Mouse (Mus musculus) cerebellum, adult 18-20 months (tissue): ENCODE measurements around the gene Itpr2.
A peak's percentile ranks its signal among the peaks of the same experiment; 100 is the strongest.

ENCODE experiments used
- DNase-seq, 2 experiments: peaks; one replicate each; pipeline ENCODE4 v3.0.0; 2021

The Itpr2 gene

DNA sequence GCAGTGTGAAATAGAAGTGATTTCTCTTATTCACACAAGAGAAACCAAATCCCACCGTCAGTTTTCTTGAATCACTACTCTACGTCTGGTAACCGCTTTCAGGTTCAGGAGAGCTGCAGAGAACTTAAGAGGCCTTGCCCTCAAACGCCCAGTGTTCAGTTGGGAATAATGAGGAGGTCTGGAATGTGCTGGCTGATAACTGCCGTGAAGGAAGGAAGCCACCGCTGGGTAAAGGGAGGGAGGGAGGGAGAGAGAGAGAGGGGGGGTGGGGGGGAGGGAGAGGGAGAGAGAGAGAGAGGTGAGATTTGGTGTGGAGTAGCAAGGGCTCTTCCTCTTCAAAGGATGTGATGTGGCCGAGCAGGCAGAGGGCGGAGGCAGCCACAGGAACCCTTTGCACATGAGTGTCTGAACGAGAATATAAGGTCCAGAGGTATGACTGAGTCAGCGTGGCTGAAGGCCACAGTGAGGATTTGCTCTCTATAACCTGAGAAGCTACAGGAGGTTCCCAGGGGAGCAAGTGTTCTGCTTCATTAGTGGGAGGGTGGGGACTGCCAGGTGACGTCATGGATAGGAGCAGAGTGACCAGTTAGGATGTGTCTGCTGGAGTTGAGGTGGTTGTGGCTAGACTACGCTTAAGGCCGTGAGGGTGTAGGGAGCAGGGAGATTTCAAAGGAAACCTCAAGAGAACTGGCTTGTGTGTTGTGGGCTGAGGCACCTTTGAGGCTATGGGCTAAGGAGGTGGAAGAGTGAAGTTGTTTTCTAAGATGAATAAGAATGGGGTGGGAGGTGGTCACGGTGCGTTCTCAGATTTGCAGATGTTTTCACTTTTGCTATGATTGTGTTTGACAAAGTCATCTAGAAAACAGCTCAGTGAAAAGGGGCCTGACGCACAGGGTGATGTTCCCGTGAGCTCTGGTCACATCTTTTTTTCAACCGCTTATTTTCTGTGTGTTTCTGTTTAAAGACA lies 421.2 kb downstream of the Itpr2 start:
- no peak for DNase-seq

DNA sequence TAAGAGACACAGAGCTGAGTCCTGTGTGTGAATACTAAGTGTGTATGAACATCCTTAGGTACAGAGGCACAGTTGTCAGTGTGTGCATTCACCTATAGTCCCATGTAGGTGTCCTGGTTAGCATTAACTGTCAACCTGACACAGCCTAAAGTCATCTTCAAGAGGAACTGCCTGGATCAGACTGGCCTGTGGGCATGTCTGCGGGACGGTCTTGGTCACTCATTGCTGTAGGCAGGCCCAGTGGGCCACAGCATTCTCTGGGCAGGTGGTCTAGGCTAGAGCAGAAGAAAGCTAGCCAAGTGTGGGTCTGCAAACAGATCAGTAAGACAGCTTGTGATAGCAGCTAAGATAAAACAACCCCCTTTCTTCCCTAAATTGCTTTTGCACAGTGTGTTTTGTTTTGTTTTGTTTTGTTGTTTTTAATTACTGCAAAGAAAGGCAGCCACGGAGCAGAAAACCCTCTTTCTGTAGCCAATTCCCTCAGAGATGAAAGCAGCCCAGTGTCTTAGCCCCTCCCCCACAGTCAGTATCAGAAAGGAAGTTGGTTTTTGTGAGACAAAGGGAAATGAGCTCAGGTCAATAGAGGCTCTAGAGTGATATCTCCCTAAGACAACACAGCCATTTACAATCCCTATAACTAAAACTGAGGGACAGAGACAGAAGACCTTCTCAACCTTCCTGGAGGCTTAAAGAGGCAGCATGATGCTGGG lies 422.1 kb downstream of the Itpr2 start:
- DNase-seq = no peak

- DNase-seq = peak; percentile 69 to 73
These were observed 422.8 kb downstream of the Itpr2 start for GRCm38 (mm10) chr6:146079261-146079660.

DNA sequence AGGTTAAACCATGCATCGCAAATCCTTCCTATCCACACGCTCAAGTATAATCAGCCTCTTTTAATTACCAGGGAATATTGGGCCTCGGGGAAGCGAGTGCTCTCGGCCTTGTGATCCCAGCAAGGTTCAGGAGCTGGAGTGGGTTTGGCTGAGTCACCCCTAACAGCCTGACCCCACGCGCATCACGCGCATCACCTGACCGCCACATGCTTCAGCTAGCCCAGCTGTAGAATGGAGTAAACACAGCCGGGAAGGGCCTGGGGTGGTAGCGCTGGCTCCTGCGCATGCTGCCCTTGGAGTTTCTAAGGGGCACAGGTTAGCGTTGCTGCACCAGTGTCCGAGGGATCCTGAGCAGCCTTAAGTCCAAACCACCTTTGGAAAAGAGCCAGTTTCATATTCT lies 423.9 kb downstream of the Itpr2 start:
- DNase-seq = no peak

DNA sequence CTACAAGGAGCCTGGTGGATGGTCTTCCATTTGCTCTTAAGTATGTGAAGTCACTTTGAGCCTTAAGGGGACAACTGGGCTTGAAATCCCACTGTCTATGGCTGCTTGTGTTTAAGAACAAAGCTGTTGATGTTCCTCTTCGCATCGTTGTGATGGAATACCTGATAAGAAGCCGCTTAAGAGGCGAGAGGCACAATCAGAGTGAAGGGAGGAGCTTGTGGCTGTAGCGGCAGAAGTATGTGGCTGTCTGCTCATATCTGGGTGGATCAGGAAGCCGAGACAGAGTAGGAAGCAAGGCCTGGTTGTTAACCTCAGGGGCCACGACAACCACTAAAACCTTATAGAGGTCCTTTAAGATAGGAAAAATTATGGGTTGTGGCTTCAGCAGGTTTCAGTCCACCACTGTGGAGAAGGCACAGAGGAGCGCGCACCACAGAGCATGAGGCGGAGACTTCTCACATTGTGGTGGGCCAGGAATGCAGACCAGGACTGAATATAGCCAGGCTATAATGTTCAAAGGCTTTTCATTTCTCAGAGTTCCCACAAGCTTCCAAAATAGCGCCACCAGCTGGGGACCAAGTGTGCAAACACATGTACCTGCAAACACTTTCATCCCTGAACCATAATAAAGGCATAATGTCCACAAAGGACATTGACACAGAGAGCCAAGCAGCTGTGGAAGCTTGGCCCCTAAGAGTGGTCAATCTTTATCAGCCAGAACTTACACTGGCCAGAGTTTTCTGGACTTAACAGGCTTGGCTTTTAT lies 424.7 kb downstream of the Itpr2 start:
- peak in 1 of 2 experiments; percentile 21 for DNase-seq

- DNase-seq = no peak
These were observed 429.2 kb downstream of the Itpr2 start for GRCm38 (mm10) chr6:146072842-146073241.

- no peak for DNase-seq
These were observed 430.1 kb downstream of the Itpr2 start for GRCm38 (mm10) chr6:146071883-146072282.
